Mouse (Mus musculus): ENCODE data around the gene Dgki. TPM values are rescaled to one million over a fixed set of nuclear protein-coding genes. Genes with fewer than 3 reads are reported as not detected.

The Dgki gene
- total and polyA plus RNA-seq, 3 experiments = 0.05 TPM; not detected in 2

DNA sequence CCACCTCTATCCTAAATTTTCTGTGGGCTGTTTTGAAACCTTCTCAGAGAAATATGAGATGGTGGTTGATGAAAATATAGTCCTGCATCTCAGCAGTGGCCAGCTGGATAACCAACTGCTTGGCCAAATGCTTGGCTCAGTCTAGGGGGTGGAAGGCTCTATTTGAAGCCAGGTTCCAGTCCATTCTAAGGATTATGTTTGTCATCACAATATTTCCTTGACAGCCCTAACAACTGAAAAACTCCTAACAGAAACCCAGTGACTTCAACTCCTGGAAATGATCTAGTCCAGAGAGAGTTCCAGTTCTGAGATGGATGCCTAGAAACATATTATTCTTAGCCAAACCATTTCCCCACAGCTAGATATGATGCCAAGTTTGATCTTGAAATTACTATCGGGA, 454.7 kb downstream of the Dgki start:
- Histone ChIP-seq H3K4me1 (ENCODE audit: insufficient read depth, low read depth, low read length) (no peaks in the 10 kb centered on the region), H3K4me3 (ENCODE audit: low read depth, low read length) (no peak overlapping the region), H3K9me3 (replicated peaks) (peaks cover 3% of the 10 kb centered on the region; the same call in 1 of the 2 replicates), H3K27me3 (ENCODE audit: insufficient read depth, low read length) (no peaks in the 10 kb centered on the region), H3K36me3 (replicated peaks) (no peaks in the 10 kb centered on the region)
- TF ChIP-seq GATA2 (IDR thresholded peaks at IDR 0.05; ENCODE audit: borderline replicate concordance, low read depth, low read length) (no peak), CTCF (IDR thresholded peaks at IDR 0.05; ENCODE audit: low read depth, low read length) (no peak), TAL1 (conservative IDR thresholded peaks at IDR 0.05; ENCODE audit: low read depth, low read length) (no peak), POLR2AphosphoS5 (IDR thresholded peaks at IDR 0.05; ENCODE audit: insufficient replicate concordance, low read depth, low read length) (no peak), GATA1 (IDR thresholded peaks at IDR 0.05; ENCODE audit: borderline replicate concordance, low read length) (no peak)
- ATAC-seq (ENCODE audit: extremely low read depth, insufficient number of reproducible peaks, low FRiP score, poor library complexity, severe bottlenecking) (no peak), DNase-seq (ENCODE audit: low spot score) (no peak)

DNA sequence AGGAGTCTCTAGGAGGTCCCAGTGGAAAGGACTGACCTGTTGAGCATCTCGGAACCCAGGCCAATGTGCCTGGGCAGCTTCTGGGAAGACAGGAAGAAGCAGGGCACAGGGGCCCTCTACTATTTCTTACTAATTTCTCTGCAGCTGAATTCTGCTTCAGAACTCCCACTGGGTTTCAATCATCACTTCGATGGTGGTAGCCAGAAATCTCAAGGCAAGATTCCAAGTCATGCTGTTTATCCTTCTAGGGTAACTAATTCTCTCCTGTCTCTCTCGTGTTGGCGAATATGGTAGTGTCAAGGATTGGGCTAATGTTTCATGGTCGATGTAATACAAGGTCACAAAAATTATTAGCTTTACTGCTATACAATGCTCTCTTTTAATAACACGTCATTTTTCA, 455.7 kb downstream of the Dgki start:
- no peak for ATAC-seq (ENCODE audit: extremely low read depth, insufficient number of reproducible peaks, low FRiP score, poor library complexity, severe bottlenecking)
- no peak overlapping the region for H3K4me3 ChIP-seq (ENCODE audit: low read depth, low read length)
- TF ChIP-seq CTCF (IDR thresholded peaks at IDR 0.05; ENCODE audit: low read depth, low read length) (no peak), GATA2 (IDR thresholded peaks at IDR 0.05; ENCODE audit: borderline replicate concordance, low read depth, low read length) (no peak), TAL1 (conservative IDR thresholded peaks at IDR 0.05; ENCODE audit: low read depth, low read length) (no peak), GATA1 (IDR thresholded peaks at IDR 0.05; ENCODE audit: borderline replicate concordance, low read length) (no peak), POLR2AphosphoS5 (IDR thresholded peaks at IDR 0.05; ENCODE audit: insufficient replicate concordance, low read depth, low read length) (no peak)
- no peaks in the 10 kb centered on the region for H3K4me1 ChIP-seq (ENCODE audit: insufficient read depth, low read depth, low read length)
- no peaks in the 10 kb centered on the region for H3K36me3 ChIP-seq (replicated peaks)
- H3K9me3 ChIP-seq (replicated peaks) = peaks cover 3% of the 10 kb centered on the region; the same call in 1 of the 2 replicates
- DNase-seq (ENCODE audit: low spot score) = no peak
- no peaks in the 10 kb centered on the region for H3K27me3 ChIP-seq (ENCODE audit: insufficient read depth, low read length)

DNA sequence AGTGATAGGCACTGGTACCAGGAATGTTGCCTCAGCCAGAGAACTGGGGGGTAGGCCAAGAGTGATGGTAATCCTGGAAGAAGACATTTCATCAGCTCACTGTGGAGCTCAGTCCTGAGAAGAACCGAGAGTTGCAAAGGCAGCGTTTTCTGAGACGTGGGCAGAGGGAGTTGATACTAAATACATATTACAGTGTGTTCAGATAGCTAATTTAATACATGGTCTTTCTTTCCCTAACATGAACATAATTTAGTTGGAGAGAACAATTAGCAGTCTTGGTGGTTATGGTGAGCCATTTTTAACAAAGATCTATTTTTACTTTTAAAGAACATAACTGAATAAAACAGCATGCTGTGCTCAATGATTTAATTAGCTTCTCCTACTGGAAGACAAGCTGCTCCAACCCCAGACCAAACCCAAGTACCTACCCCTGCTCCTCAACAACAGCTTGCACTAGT, 456.9 kb downstream of the Dgki start:
- ATAC-seq (ENCODE audit: extremely low read depth, insufficient number of reproducible peaks, low FRiP score, poor library complexity, severe bottlenecking) (no peak), DNase-seq (ENCODE audit: low spot score) (no peak)
- H3K9me3 ChIP-seq (replicated peaks) = peaks cover 3% of the 10 kb centered on the region; the same call in 1 of the 2 replicates
- H3K27me3 ChIP-seq (ENCODE audit: insufficient read depth, low read length) = no peaks in the 10 kb centered on the region
- H3K4me1 ChIP-seq (ENCODE audit: insufficient read depth, low read depth, low read length) = no peaks in the 10 kb centered on the region
- TF ChIP-seq GATA2 (IDR thresholded peaks at IDR 0.05; ENCODE audit: borderline replicate concordance, low read depth, low read length) (no peak), TAL1 (conservative IDR thresholded peaks at IDR 0.05; ENCODE audit: low read depth, low read length) (no peak), POLR2AphosphoS5 (IDR thresholded peaks at IDR 0.05; ENCODE audit: insufficient replicate concordance, low read depth, low read length) (no peak), CTCF (IDR thresholded peaks at IDR 0.05; ENCODE audit: low read depth, low read length) (no peak), GATA1 (IDR thresholded peaks at IDR 0.05; ENCODE audit: borderline replicate concordance, low read length) (no peak)
- no peaks in the 10 kb centered on the region for H3K36me3 ChIP-seq (replicated peaks)
- H3K4me3 ChIP-seq (ENCODE audit: low read depth, low read length) = no peak overlapping the region

DNA sequence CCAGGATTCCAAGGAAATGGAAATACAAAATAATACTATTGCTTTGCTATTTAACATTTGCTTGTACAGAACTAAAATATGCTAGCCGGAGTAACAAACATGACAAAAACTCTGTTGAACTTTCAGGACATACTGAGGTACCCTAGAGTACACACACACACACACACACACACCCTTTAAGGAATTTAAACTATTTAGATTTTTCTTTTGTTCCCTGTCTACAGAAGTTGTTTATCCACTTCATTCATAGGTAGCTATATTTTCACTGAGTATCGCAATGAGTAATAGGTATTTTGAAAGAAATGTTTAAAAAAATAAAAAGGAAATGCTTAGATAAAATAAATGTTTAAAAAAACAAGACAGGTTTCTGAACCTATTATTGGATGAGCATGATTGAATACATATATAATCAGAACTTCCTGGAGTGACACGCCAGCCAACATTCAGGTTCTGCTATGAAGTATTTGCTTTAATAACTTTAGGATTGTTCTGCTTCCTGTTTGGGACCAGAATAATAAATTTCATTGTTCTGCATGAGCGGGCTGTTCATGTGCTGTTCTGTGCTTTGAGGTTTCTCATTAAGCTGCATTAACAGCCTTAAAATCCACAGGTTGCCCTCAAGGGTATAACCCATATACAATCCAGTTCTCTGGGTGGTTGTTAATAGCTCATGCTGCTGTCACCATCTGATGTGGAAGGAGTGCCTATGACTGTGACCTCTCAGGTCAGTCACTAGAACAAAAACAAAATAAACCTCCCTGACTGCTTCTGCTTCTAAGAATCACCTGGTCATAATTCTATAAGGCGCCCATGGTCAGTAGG, 457.7 kb downstream of the Dgki start:
- Histone ChIP-seq H3K9me3 (replicated peaks) (peaks cover 4% of the 10 kb centered on the region; the same call in 1 of the 2 replicates), H3K4me1 (ENCODE audit: insufficient read depth, low read depth, low read length) (no peaks in the 10 kb centered on the region), H3K4me3 (ENCODE audit: low read depth, low read length) (no peak overlapping the region), H3K36me3 (replicated peaks) (no peaks in the 10 kb centered on the region), H3K27me3 (ENCODE audit: insufficient read depth, low read length) (no peaks in the 10 kb centered on the region)
- ATAC-seq (ENCODE audit: extremely low read depth, insufficient number of reproducible peaks, low FRiP score, poor library complexity, severe bottlenecking) (no peak), DNase-seq (ENCODE audit: low spot score) (no peak)
- TF ChIP-seq TAL1 (conservative IDR thresholded peaks at IDR 0.05; ENCODE audit: low read depth, low read length) (no peak), GATA1 (IDR thresholded peaks at IDR 0.05; ENCODE audit: borderline replicate concordance, low read length) (no peak), CTCF (IDR thresholded peaks at IDR 0.05; ENCODE audit: low read depth, low read length) (no peak), POLR2AphosphoS5 (IDR thresholded peaks at IDR 0.05; ENCODE audit: insufficient replicate concordance, low read depth, low read length) (no peak), GATA2 (IDR thresholded peaks at IDR 0.05; ENCODE audit: borderline replicate concordance, low read depth, low read length) (no peak)

DNA sequence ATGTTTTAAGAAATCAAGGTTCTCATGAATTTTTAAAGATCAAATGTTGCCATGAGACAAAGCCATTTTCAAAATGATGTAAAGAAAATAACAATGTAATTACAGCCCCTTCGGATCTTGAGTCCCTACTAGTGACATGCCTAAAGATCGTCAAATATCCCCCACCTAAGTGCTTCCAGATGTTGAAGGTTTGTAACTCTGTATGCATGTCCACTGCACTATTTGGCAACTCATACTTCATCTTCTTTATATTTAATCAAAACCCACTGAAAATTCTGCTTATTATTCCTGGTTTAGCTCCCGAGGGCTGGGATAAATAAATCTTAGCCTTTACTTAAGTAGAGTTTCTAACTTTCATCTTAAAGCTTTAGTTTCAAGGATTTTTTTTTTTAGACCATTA, 458.3 kb downstream of the Dgki start:
- TF ChIP-seq POLR2AphosphoS5 (IDR thresholded peaks at IDR 0.05; ENCODE audit: insufficient replicate concordance, low read depth, low read length) (no peak), GATA1 (IDR thresholded peaks at IDR 0.05; ENCODE audit: borderline replicate concordance, low read length) (no peak), CTCF (IDR thresholded peaks at IDR 0.05; ENCODE audit: low read depth, low read length) (no peak), GATA2 (IDR thresholded peaks at IDR 0.05; ENCODE audit: borderline replicate concordance, low read depth, low read length) (no peak), TAL1 (conservative IDR thresholded peaks at IDR 0.05; ENCODE audit: low read depth, low read length) (no peak)
- Histone ChIP-seq H3K27me3 (ENCODE audit: insufficient read depth, low read length) (no peaks in the 10 kb centered on the region), H3K4me1 (ENCODE audit: insufficient read depth, low read depth, low read length) (no peaks in the 10 kb centered on the region), H3K4me3 (ENCODE audit: low read depth, low read length) (no peak overlapping the region), H3K36me3 (replicated peaks) (no peaks in the 10 kb centered on the region), H3K9me3 (replicated peaks) (peaks cover 4% of the 10 kb centered on the region; the same call in 1 of the 2 replicates)
- no peak for ATAC-seq (ENCODE audit: extremely low read depth, insufficient number of reproducible peaks, low FRiP score, poor library complexity, severe bottlenecking)
- DNase-seq (ENCODE audit: low spot score) = no peak

DNA sequence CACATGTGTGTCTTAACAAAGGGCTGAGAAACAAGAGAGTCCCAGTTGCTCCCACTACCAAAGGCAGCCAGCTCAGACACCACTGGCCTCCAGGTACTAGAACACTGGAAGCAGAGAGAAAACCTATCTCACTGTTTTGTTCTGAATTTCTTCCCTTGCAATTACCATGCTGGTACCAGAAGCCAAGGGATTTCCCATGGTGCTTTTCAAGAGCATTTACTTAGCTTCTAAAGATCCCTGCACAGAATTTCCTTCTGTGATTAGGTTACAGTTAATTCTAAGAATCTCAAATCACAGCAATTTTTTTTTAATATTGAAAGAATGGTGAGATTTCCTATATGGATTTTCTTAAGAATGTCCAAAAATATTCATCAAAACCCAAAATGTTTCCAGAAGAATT, 458.8 kb downstream of the Dgki start:
- TF ChIP-seq CTCF (IDR thresholded peaks at IDR 0.05; ENCODE audit: low read depth, low read length) (no peak), TAL1 (conservative IDR thresholded peaks at IDR 0.05; ENCODE audit: low read depth, low read length) (no peak), GATA1 (IDR thresholded peaks at IDR 0.05; ENCODE audit: borderline replicate concordance, low read length) (no peak), GATA2 (IDR thresholded peaks at IDR 0.05; ENCODE audit: borderline replicate concordance, low read depth, low read length) (no peak), POLR2AphosphoS5 (IDR thresholded peaks at IDR 0.05; ENCODE audit: insufficient replicate concordance, low read depth, low read length) (no peak)
- H3K4me3 ChIP-seq (ENCODE audit: low read depth, low read length) = no peak overlapping the region
- DNase-seq (ENCODE audit: low spot score) (no peak), ATAC-seq (ENCODE audit: extremely low read depth, insufficient number of reproducible peaks, low FRiP score, poor library complexity, severe bottlenecking) (no peak)
- 0 out of 2 replicates have a peak, but pooled peaks cover 1% of the 10 kb centered on the region for H3K9me3 ChIP-seq (replicated peaks)
- no peaks in the 10 kb centered on the region for H3K27me3 ChIP-seq (ENCODE audit: insufficient read depth, low read length)
- H3K36me3 ChIP-seq (replicated peaks) = no peaks in the 10 kb centered on the region
- no peaks in the 10 kb centered on the region for H3K4me1 ChIP-seq (ENCODE audit: insufficient read depth, low read depth, low read length)
